Mouse (Mus musculus) limb, embryonic 14.5 days (tissue): ENCODE data around the gene Tpd52l1. TPM values are rescaled to one million over a fixed set of nuclear protein-coding genes. Genes with fewer than 3 reads are reported as not detected.

Experiments
- ATAC-seq: fragments of 200-750 bp; cut with Nextera tagmentation; 2 replicates; pipeline ENCODE4 v1.8.0; 2017; ENCODE audit warnings: low read depth, moderate number of reproducible peaks, moderate TSS enrichment; ENCODE audit not compliant: low FRiP score
- DNase-seq: peaks from one replicate; pipeline ENCODE4 v3.0.0-alpha.2; 2015; ENCODE audit warnings: low spot score
- H3K27ac ChIP-seq: fragments of 300-500 bp; sonication (generic); replicated peaks from 2 replicates; pipeline ENCODE4 v1.5.1; 2014; ENCODE audit warnings: low read depth, mild to moderate bottlenecking, low read length, moderate library complexity, mixed read lengths
- H3K27me3 ChIP-seq: fragments of 300-500 bp; sonication (generic); 2 replicates; pipeline ENCODE4 v1.6.1; 2014; ENCODE audit warnings: low read length, mixed read lengths; ENCODE audit not compliant: control insufficient read depth, insufficient read depth
- H3K36me3 ChIP-seq: fragments of 300-500 bp; sonication (generic); 2 replicates; pipeline ENCODE4 v1.6.1; 2014; ENCODE audit warnings: mild to moderate bottlenecking, low read length, moderate library complexity, mixed read lengths; ENCODE audit not compliant: control insufficient read depth, insufficient read depth
- H3K4me1 ChIP-seq: fragments of 300-500 bp; sonication (generic); 2 replicates; pipeline ENCODE4 v1.6.1; 2014; ENCODE audit warnings: antibody characterized with exemption, low read length, mixed read lengths; ENCODE audit not compliant: control insufficient read depth, insufficient read depth
- H3K4me2 ChIP-seq: fragments of 300-500 bp; sonication (generic); replicated peaks from 2 replicates; pipeline ENCODE4 v1.6.1; 2014; ENCODE audit warnings: low read depth, mild to moderate bottlenecking, low read length, moderate library complexity; ENCODE audit not compliant: severe bottlenecking
- H3K4me3 ChIP-seq: fragments of 300-500 bp; sonication (generic); replicated peaks from 2 replicates; pipeline ENCODE4 v1.5.1; 2014; ENCODE audit warnings: low read length
- H3K9ac ChIP-seq: fragments of 300-500 bp; sonication (generic); 2 replicates; pipeline ENCODE4 v1.6.1; 2014; ENCODE audit warnings: mild to moderate bottlenecking, low read depth, low read length, moderate library complexity; ENCODE audit not compliant: severe bottlenecking
- H3K9me3 ChIP-seq: fragments of 300-500 bp; sonication (generic); 2 replicates; pipeline ENCODE4 v1.6.1; 2016; ENCODE audit warnings: low read length; ENCODE audit not compliant: control insufficient read depth
- POLR2A ChIP-seq: fragments of 200-500 bp; IDR thresholded peaks from 2 replicates; pipeline ENCODE4 v1.8.0; 2012; ENCODE audit warnings: inconsistent platforms, mild to moderate bottlenecking, moderate library complexity, borderline replicate concordance; ENCODE audit not compliant: insufficient read depth, insufficient read length; ENCODE audit errors: extremely low read depth
- WGBS: fragments of 180-500 bp; shearing (Covaris S2); extraction: QIAGEN DNeasy Blood & Tissue Kit; methylation state at CpG from one replicate; pipeline ENCODE4 v1.1.7; 2014; 5-methylcytosine and 5-hydroxymethylcytosine counted together
- polyA plus RNA-seq, 2 experiments: library from polyadenylated mRNA; depleted of rRNA in 1 of 2; stranded (reverse) in 1 of 2; unstranded in 1 of 2; fragments of >200 nt; fragmentation: Nextera tagmentation in 1 of 2; extraction: Ambion mirVana in 1 of 2; gene quantifications; 2 replicates each; pipeline versions ENCODE4 v1.2.1 to v1.2.3; 2012 to 2014

The Tpd52l1 gene
- polyA plus RNA-seq, 2 experiments: 31.7 to 47.2 TPM

GRCm38 (mm10) chr10:31359749-31360148, 86.0 kb downstream of the Tpd52l1 start:
- Histone ChIP-seq H3K9me3 (no peaks in the 10 kb centered on the region), H3K27me3 (no peaks in the 10 kb centered on the region), H3K4me3 (no peak overlapping the region), H3K4me2 (no peak overlapping the region), H3K9ac (no peak overlapping the region), H3K27ac (no peak overlapping the region), H3K36me3 (no peaks in the 10 kb centered on the region), H3K4me1 (no peaks in the 10 kb centered on the region)
- no peak for TF ChIP-seq POLR2A
- ATAC-seq: no peak
- DNase-seq: no peak
- WGBS: 85% methylated on average over 4 of the region's 4 CpGs

DNA sequence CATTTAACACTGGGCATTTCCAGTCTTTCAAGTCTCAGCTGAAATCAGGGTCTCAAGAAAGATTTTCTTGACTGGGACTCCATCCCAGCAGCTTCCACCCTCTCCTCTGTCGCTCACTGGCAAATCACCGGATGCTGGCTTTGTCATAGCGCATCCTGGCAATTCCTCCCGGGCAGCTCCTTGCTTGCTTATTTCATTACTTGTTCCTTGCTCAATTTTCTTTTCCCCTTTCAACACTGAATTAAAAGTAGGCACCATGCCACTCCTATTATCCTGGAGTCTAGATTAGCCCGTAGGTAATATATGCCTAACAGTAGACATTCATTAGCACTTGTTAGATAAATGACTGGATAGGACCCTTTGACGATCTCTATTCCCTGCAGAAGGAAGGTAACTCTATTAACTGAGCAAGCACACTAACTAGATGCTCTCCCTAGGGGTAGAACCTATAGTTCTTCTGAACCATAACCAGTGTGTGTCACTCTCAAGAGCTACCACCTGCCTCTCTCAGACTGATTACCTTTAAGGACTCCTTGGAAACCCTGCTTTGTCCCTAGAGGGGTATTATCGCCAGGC, 90.8 kb downstream of the Tpd52l1 start:
- ATAC-seq: no peak
- Histone ChIP-seq H3K27me3 (no peaks in the 10 kb centered on the region), H3K36me3 (no peaks in the 10 kb centered on the region), H3K4me1 (no peaks in the 10 kb centered on the region), H3K27ac (no peak overlapping the region), H3K4me2 (no peak overlapping the region), H3K9ac (no peak overlapping the region), H3K9me3 (no peaks in the 10 kb centered on the region), H3K4me3 (no peak overlapping the region)
- no peak for DNase-seq
- no peak for TF ChIP-seq POLR2A
- WGBS: 73% methylated on average over 7 of the region's 7 CpGs

GRCm38 (mm10) chr10:31354141-31354540, 91.6 kb downstream of the Tpd52l1 start:
- Histone ChIP-seq H3K4me3 (no peak overlapping the region), H3K4me2 (no peak overlapping the region), H3K27me3 (no peaks in the 10 kb centered on the region), H3K9ac (no peak overlapping the region), H3K4me1 (no peaks in the 10 kb centered on the region), H3K27ac (no peak overlapping the region), H3K9me3 (no peaks in the 10 kb centered on the region), H3K36me3 (no peaks in the 10 kb centered on the region)
- TF ChIP-seq POLR2A: no peak
- no peak for ATAC-seq
- no peak for DNase-seq
- 75% methylated on average over 2 of the region's 2 CpGs for WGBS

GRCm38 (mm10) chr10:31352845-31353427, 92.8 kb downstream of the Tpd52l1 start:
- 97% methylated on average over 1 of the region's 1 CpGs for WGBS
- DNase-seq: no peak
- Histone ChIP-seq H3K27me3 (no peaks in the 10 kb centered on the region), H3K4me2 (no peak overlapping the region), H3K9me3 (no peaks in the 10 kb centered on the region), H3K4me3 (no peak overlapping the region), H3K9ac (no peak overlapping the region), H3K36me3 (no peaks in the 10 kb centered on the region), H3K4me1 (no peaks in the 10 kb centered on the region), H3K27ac (no peak overlapping the region)
- no peak for ATAC-seq
- no peak for TF ChIP-seq POLR2A

- H3K4me1 ChIP-seq: no peaks in the 10 kb centered on the region
- H3K27ac ChIP-seq: no peak overlapping the region
- no peak overlapping the region for H3K4me2 ChIP-seq
- no peaks in the 10 kb centered on the region for H3K27me3 ChIP-seq
- DNase-seq (no peak), ATAC-seq (no peak)
- H3K9me3 ChIP-seq: no peaks in the 10 kb centered on the region
- WGBS: 91% methylated on average over 2 of the region's 2 CpGs
- H3K36me3 ChIP-seq: no peaks in the 10 kb centered on the region
- no peak for TF ChIP-seq POLR2A
- no peak overlapping the region for H3K9ac ChIP-seq
- H3K4me3 ChIP-seq: no peak overlapping the region
These were observed 94.7 kb downstream of the Tpd52l1 start for GRCm38 (mm10) chr10:31351056-31351455.
